Mouse (Mus musculus) gastrocnemius, postnatal 36 days (tissue): ENCODE results near the gene Hivep3. TPM values are rescaled to one million over a fixed set of nuclear protein-coding genes. Genes with fewer than 3 reads are reported as not detected.

ENCODE experiments used
- DNase-seq, 2 experiments: peaks; one replicate each; pipeline ENCODE4 v3.0.0; 2022
- intact Hi-C: fragments of 180-260 bp; cut with DNase I; formaldehyde crosslinking; loops from one replicate; pipeline ENCODE4 v1.15.1; 2025
- total RNA-seq, 2 experiments: library from RNA; stranded (reverse); gene quantifications; 2 replicates each; pipeline ENCODE4 v1.2.3; 2021

The Hivep3 gene
- total RNA-seq, 2 experiments from 2014 or later, result 2.2 to 3.5 TPM

DNA sequence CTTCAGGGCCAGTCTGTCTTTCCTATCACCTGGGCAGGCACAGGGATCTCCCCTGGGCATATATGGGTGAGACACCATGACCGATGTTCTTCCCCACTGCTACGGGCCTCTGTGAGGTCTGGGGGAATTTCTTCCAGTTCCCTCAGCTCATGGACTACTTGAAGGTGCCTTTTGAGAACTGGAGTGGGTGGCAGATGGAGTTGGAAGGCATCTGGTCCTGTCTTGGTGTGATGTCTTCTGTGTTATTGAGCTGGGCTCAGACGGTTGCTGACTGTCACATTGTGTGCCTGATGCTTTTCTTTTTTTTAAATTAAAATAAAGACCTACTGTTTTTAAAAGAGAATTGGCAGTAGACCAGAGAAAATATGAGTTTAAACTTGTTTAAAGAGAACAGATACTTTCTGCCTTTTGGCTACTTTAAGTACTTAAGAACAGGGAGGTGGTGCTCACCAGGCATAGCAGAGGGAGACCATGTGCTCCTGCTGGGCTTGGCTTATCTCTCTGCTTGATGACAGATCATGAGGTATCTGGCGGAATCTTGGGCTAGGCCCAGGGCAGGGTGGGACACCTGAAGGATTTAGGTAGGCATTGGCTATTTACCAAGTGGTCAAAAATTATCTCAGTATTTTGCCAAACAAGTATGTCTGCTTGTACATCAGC is 26.1 kb downstream of the Hivep3 start:
- intact Hi-C loops, result no loop called here
- DNase-seq, result no peak

DNA sequence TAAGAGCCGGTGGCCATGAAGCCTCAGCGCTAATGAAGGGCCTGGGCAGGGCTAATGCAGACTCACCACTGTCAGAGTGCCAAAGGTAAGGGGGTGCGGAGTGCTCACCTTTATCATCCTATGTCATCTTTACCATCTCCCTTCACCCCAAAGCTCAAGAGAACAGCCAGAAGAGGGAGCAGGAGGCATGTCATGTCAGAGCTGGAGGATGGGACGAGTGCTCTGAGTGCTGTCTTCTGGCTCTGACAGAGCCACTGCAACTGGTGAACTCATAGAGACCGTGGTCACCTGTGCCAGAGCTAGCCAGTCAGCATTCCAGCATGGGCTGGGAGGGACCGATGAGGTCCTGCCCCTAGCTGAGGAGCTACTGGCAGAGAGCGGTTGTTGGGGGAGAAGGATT is 27.2 kb downstream of the Hivep3 start:
- intact Hi-C loops, result no loop called here
- no peak for DNase-seq

DNA sequence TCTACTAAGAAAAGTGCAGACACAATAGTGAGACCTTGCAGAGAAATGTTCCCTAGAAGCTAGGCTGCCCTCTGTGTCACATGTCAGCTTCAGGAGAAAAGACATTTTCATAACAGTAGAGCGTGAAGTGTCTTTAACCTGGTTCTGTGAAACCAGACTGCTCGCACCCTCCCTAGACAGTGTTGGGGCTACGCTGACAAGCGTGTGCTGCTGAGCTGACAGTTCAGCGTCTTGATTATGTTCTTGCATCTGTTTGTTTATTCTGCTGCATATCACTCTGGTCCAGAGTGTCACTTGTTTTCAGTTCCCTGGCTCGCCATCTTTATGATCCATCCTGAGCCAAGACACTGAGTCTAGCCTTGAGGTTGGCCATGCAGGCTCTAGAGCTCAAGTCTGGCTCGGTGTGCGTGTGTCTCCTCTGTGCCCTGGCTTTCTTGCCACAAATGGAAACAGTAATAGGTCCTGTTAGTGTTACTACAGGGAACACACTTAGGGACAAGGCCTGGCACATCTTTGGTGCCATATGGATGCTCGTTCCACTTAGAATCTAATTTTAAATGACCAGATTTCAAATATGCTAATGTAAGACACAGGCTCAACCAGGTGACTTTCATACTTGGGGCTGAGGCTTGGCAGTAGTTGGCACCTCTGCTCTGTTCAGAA is 28.0 kb downstream of the Hivep3 start:
- intact Hi-C loops, result no loop called here
- DNase-seq, result no peak

DNA sequence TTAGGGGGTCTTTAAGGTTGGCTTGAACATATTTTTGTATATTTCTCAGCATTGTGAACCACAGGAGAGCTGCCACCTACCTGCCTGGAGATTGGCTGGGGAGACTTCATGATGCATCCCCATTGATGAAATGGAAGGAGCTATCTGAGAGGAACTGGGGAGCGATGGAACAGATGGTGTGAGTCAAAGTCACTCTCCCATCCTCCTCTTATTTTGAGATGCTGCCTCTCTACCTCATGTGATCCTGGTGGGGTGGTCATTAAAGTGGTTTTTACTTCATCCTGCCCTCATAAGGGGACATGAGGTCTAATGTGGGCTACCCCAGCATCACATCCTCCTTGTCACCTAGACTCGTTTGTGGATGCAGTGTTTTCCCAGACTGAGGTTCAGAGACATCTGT is 28.6 kb downstream of the Hivep3 start:
- no peak for DNase-seq
- intact Hi-C loops, result no loop called here

- DNase-seq, result no peak
- intact Hi-C loops, result no loop called here
Observed at GRCm38 (mm10) chr4:119768046-119768445, 34.5 kb downstream of the Hivep3 start.

GRCm38 (mm10) chr4:119775913-119776312 is 42.3 kb downstream of the Hivep3 start:
- intact Hi-C loops, result no loop called here

GRCm38 (mm10) chr4:119777146-119777545 is 43.6 kb downstream of the Hivep3 start:
- intact Hi-C loops, result no loop called here
- DNase-seq, result no peak

More at GRCm38 (mm10) chr4:119775913-119776312, 42.3 kb downstream of the Hivep3 start:
- DNase-seq, result no peak

DNA sequence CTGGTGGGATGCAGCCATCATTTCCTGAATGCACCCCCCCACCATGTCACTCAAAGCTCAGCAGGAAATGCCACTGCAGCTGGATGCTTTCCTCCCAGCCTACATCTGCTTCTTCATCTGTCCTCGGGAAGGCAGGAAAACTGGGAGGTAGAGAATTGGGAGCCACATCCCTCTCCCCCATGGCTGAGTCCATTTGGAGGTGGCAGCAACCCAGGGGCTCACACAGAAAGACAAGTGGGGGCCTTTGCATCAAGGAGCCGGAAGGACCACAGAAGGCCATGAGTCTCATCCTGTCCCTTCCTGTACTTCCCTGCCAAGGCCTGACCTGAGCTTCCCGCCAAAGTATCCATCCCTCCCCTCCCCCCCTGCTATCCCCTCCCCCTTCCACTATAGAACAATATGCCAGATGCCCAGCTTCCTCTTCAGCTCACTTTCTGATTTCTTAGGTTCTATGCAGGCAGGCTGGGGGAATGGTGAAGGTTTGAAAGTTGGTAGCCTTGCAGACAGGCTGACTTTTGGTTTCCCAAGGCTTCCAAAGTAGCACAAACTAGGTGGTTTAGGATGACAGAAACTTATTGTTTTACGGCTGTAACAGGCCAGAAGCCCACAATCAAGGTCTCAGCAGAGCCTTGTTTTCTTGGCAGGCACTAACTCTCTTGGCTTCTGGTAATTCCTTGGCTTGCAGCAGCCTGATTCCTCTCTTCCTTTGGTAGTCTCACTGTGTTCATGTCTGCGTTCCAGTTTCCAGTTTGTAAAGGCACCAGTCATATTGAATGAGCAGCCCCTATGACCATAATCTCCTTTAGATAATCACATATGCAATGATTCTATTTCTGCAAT is 46.2 kb downstream of the Hivep3 start:
- peak in 1 of 2 experiments; percentile 8 for DNase-seq
- intact Hi-C loops, result no loop called here

DNA sequence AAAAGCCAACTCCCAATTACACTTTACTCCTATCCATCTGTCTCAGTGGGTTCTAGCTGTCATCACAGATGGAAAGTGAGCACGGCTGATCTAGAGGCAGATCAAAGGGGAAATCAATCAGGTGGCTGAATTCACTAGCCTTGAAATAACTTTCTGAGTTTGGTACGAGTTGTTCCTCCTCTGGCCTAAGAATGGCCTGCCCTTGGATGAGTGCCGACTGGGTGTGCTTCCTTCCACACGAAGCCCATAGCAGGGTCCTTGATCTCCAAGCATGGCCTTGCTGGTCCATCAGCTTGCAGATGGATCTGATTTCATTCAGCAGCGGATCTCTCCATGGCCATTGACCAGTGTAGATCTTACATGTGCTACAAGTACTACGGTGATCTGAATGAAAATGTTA is 47.3 kb downstream of the Hivep3 start:
- no peak for DNase-seq
- intact Hi-C loops, result no loop called here

DNA sequence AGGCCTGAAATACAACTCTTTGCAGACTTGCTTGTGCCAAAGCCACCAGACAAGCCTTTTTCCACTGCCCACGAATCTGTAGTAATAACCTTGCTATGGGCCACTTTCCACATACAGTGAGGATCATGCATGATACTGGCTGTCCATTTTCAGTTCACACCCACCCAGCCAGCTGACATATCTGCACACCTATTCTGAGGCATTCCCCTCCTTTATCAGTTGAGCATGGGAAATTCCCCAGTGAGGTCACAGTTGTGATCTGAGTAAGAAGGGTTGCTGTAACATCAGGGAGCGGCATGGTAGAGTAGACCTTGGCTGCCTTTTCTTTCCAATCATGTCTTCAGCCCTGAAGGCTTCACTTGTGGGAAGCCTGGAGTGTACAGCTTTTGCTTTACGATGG is 51.4 kb downstream of the Hivep3 start:
- intact Hi-C loops, result no loop called here
- DNase-seq, result no peak

- intact Hi-C loops, result no loop called here
- DNase-seq, result no peak
Observed at GRCm38 (mm10) chr4:119786307-119786706, 52.7 kb downstream of the Hivep3 start.

DNA sequence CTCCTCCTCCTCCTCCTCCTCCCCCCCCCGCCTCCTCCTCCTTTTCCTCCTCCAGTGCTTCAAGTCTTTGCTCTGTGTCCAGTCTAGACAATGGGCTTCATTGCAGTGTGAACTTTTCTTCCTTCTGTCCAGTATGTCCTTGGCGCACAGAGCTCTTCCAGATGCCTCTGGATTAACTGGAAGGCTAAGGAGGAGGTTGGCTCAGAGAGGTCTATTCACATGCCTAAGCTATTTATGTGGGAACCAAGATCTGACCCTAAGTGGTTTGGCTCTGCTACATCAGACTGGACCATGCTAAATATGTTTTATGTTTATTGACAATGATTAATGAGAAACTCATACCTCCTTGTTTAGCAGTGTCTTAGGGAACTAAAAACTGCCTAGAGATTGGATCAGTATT is 53.1 kb downstream of the Hivep3 start:
- intact Hi-C loops, result no loop called here
- DNase-seq, result no peak

- no peak for DNase-seq
- intact Hi-C loops, result no loop called here
Observed at GRCm38 (mm10) chr4:119788746-119789145, 55.2 kb downstream of the Hivep3 start.

GRCm38 (mm10) chr4:119789495-119790148 is 56.0 kb downstream of the Hivep3 start:
- no peak for DNase-seq
- intact Hi-C loops, result no loop called here

DNA sequence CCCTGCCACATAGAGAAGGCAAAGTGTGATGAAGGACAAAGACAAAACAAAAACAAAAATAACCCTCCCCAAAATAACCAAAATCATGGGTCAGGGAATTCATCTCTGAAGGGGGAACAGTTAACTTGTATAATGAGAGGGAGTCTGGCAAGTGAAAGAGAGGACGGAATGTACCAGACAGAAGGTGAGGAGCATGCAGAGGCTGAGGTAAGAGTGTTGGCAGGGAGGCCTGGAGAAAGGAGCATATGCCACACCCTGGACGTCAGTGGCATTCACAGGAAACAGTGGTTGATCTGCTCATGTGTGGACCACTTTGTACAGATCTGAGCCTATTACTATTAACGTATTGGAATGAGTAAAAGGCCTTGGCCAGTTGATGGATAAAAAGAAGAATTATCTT is 65.3 kb downstream of the Hivep3 start:
- intact Hi-C loops, result no loop called here
- no peak for DNase-seq

- DNase-seq, result no peak
- intact Hi-C loops, result loop anchor here (5.0 kb wide), 1 partner anchor 296 kb away; no protein-coding TSS in a partner anchor
Observed at GRCm38 (mm10) chr4:119806556-119806955, 73.0 kb downstream of the Hivep3 start.

DNA sequence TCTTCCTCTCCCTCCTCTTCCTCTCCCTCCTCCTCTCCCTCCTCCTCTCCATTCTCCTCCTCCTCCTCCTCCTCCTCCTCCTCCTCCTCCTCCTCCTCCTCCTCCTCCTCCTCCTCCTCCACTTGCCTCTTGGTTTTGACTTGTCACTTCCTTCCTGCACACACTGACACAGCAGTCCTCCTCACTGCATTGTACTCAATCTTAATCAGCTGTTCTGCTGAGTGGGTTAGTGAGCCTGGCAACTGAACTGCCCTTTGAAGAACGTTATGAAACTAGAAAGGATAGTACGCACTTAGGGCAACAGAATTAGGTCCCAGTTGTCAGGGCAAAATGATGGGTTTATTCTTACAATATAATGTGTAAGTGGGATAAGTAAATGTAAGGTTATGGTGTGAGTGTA is 73.8 kb downstream of the Hivep3 start:
- intact Hi-C loops, result loop anchor here (5.0 kb wide), 1 partner anchor 295 kb away; no protein-coding TSS in a partner anchor
- no peak for DNase-seq

DNA sequence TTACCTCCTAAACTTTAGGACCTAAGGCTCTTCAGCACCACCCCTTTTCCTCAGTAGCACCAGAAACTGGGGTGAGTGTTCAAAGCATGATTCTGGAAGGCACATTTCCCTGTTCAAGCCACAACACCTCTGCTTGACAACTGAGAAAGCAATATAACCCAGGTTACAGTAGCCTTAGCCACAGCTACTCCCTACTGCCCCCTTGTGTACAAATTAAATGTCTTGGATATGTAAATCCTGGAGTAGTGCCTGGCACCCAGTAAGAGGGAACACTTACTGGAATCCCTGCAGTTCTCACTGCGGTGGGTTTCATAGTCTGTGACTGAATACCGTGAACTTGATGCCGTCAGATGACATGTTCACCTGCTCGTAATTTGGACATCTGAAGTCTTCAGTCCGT is 75.7 kb downstream of the Hivep3 start:
- intact Hi-C loops, result loop anchor here (5.0 kb wide), 1 partner anchor 293 kb away; no protein-coding TSS in a partner anchor
- DNase-seq, result no peak

GRCm38 (mm10) chr4:119812775-119813174 is 79.2 kb downstream of the Hivep3 start:
- DNase-seq, result no peak
- intact Hi-C loops, result no loop called here

DNA sequence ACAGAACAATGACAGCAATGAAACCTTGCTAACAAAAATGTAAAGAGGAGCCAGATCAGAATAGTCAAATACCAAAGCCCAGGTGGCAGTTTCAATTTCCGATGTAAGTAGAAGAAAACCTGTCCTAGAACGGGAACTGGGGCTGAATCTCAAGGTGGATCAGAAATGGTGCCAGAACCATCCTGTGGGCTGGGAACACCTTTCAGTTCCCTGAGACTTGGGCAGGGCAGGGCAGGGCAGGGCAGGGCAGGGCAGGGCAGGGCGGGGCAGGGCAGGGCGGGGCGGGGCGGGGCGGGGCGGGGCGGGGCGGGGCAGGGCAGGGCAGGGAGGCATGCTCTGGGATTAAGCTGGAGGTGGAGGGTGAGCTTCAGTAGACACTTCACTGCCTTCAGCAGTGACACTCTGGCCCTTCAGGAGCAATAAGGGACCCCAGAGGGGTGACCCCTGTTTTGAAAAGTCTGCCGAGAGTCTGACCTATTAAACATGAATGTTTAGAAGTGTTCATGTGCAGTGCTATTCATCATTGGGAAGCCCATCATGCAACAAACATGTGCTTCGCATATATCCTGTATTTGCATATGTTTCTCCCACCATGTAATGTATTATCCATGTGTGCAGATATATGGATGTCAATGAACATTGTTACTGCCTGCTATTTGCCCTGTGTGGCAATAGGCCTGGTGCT is 80.1 kb downstream of the Hivep3 start:
- no peak for DNase-seq
- intact Hi-C loops, result no loop called here
